Mouse (Mus musculus) embryonic facial prominence, embryonic 10.5 days (tissue): ENCODE measurements around the gene Zc2hc1c. TPM values are rescaled to one million over a fixed set of nuclear protein-coding genes. Genes with fewer than 3 reads are reported as not detected.

Experiments used
- DNase-seq: peaks from one replicate; pipeline ENCODE4 v3.0.0-alpha.2; 2017; ENCODE audit warnings: low spot score
- H3K27ac ChIP-seq: fragments of 300-500 bp; sonication (generic); replicated peaks from 2 replicates; pipeline ENCODE4 v1.5.1; 2016; ENCODE audit warnings: mild to moderate bottlenecking
- H3K27me3 ChIP-seq: fragments of 300-500 bp; sonication (generic); replicated peaks from 2 replicates; pipeline ENCODE4 v1.6.1; 2016; ENCODE audit warnings: low read depth, mild to moderate bottlenecking; ENCODE audit not compliant: poor library complexity, severe bottlenecking
- H3K36me3 ChIP-seq: fragments of 300-500 bp; sonication (generic); replicated peaks from 2 replicates; pipeline ENCODE4 v1.6.1; 2016; ENCODE audit warnings: mild to moderate bottlenecking, moderate library complexity
- H3K4me1 ChIP-seq: fragments of 300-500 bp; sonication (generic); 2 replicates; pipeline ENCODE4 v1.6.1; 2016
- H3K4me3 ChIP-seq: fragments of 300-500 bp; sonication (generic); 2 replicates; pipeline ENCODE4 v1.5.1; 2016; ENCODE audit warnings: mild to moderate bottlenecking, moderate library complexity
- H3K9me3 ChIP-seq: fragments of 300-500 bp; sonication (generic); 2 replicates; pipeline ENCODE4 v1.6.1; 2016; ENCODE audit warnings: mild to moderate bottlenecking
- WGBS: fragments of 180-500 bp; shearing (Covaris S2); methylation state at CpG from one replicate; pipeline ENCODE4 v1.1.7; 2016; 5-methylcytosine and 5-hydroxymethylcytosine counted together
- polyA plus RNA-seq: library from polyadenylated mRNA; unstranded; fragments of >200 nt; fragmentation: Nextera tagmentation; extraction: Ambion mirVana; gene quantifications from 2 replicates; pipeline ENCODE4 v1.2.1, GENCODE M21; 2016

The Zc2hc1c gene
- polyA plus RNA-seq: 0.90 and 0.92 TPM in 2 replicates

- no peaks in the 10 kb centered on the region for H3K36me3 ChIP-seq
- WGBS: 2% methylated on average over 31 of the region's 31 CpGs
- H3K27me3 ChIP-seq: peaks cover 24% of the 10 kb centered on the region
- no peaks in the 10 kb centered on the region for H3K9me3 ChIP-seq
- peak within 1 kb of the TSS; percentile 80 for H3K27ac ChIP-seq
- peak within 1 kb of the TSS; percentile 65 for H3K4me3 ChIP-seq
- peaks cover 20% of the 10 kb centered on the region for H3K4me1 ChIP-seq
- peak; percentile 94 for DNase-seq
These were observed at the start of gene Zc2hc1c for GRCm38 (mm10) chr12:85288486-85289156. Zc2hc1c (plus strand) TSS chr12:85288591.

DNA sequence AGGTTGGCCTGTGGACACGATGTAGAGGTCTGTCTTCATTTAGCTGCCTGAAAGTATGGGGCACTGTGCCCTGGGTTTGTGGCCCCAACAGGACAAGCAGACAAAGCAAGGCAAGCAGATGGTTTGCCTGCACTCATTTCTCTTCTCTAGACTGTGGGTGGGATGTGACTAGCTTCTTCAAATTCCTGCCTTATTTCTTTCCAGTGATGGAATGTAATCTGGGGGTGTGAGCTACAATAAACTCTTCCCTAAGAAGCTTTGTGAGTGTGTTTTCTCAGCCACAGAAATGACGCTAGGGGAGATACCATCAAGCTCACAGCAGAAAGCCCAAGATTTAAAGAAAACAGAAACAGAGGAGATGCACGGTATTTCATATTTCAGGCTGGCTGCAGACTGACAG, 36.3 kb upstream of the Zc2hc1c start:
- peaks cover 17% of the 10 kb centered on the region for H3K4me1 ChIP-seq
- no peak overlapping the region for H3K27ac ChIP-seq
- H3K9me3 ChIP-seq: peaks cover 3% of the 10 kb centered on the region; the same call in 1 of the 2 replicates
- DNase-seq: no peak
- H3K36me3 ChIP-seq: peaks cover 10% of the 10 kb centered on the region
- H3K27me3 ChIP-seq: no peaks in the 10 kb centered on the region
- WGBS: 85% methylated on average over 3 of the region's 3 CpGs
- no peak overlapping the region for H3K4me3 ChIP-seq

- Histone ChIP-seq H3K27me3 (no peaks in the 10 kb centered on the region), H3K4me3 (no peak overlapping the region), H3K36me3 (peaks cover 8% of the 10 kb centered on the region; the same call in 1 of the 2 replicates), H3K27ac (peak overlapping the region; percentile 21; the same call in 1 of the 2 replicates), H3K9me3 (no peaks in the 10 kb centered on the region), H3K4me1 (peaks cover 22% of the 10 kb centered on the region)
- 68% methylated on average over 7 of the region's 7 CpGs for WGBS
- DNase-seq: no peak
These were observed 32.2 kb upstream of the Zc2hc1c start for GRCm38 (mm10) chr12:85256074-85256751.

GRCm38 (mm10) chr12:85257008-85257639, 31.3 kb upstream of the Zc2hc1c start:
- Histone ChIP-seq H3K4me3 (no peak overlapping the region), H3K27ac (no peak overlapping the region), H3K9me3 (no peaks in the 10 kb centered on the region), H3K36me3 (peaks cover 8% of the 10 kb centered on the region; the same call in 1 of the 2 replicates), H3K4me1 (peaks cover 22% of the 10 kb centered on the region), H3K27me3 (no peaks in the 10 kb centered on the region)
- DNase-seq: no peak
- 83% methylated on average over 7 of the region's 7 CpGs for WGBS

DNA sequence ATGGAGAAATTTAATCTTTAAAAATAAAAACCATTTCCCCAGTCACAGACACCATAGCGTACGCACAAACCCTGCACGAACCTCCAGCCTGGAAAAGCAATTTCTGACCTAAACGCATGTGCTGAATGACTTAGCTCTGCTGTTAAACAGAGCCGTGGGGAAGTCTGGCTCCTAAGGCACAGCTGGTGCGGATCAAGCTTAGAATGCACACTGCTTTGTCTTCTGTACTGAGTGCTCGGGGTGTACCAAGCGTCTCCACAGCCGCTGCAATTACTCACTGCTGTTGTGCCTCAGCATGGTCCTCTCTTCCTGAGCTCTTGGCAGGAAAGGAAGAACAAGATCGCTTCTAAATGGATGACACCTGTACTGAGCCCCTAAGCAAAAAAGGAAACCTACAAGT, 25.9 kb upstream of the Zc2hc1c start:
- peak; percentile 71 for DNase-seq
- Histone ChIP-seq H3K4me3 (no peak overlapping the region), H3K9me3 (no peaks in the 10 kb centered on the region), H3K4me1 (peaks cover 35% of the 10 kb centered on the region), H3K36me3 (peaks cover 17% of the 10 kb centered on the region; the same call in 1 of the 2 replicates), H3K27ac (peak overlapping the region; percentile 66), H3K27me3 (no peaks in the 10 kb centered on the region)
- WGBS: 41% methylated on average over 10 of the region's 10 CpGs

DNA sequence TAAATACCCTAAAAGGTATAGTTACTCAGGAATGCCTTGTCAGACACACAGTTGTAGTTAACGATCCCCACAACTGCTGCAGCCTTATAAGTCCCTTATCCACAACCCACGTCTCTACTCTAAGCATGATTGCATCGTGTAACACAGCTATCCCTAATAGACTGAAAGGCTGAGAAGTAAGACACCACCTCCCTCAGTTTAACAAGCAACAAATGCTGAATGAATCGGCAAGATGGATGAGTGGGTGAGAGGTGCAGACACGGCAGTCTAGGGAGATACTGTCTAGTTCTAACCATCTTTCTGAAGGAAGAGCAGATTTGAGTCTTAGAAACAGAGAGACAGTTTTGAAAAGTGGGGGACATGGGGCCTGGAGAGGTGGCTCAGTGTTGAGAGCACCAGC, 25.2 kb upstream of the Zc2hc1c start:
- Histone ChIP-seq H3K36me3 (peaks cover 19% of the 10 kb centered on the region; the same call in 1 of the 2 replicates), H3K27ac (peak overlapping the region; percentile 66), H3K4me3 (no peak overlapping the region), H3K27me3 (no peaks in the 10 kb centered on the region), H3K4me1 (peaks cover 29% of the 10 kb centered on the region), H3K9me3 (no peaks in the 10 kb centered on the region)
- DNase-seq: no peak
- WGBS: 81% methylated on average over 5 of the region's 5 CpGs

DNA sequence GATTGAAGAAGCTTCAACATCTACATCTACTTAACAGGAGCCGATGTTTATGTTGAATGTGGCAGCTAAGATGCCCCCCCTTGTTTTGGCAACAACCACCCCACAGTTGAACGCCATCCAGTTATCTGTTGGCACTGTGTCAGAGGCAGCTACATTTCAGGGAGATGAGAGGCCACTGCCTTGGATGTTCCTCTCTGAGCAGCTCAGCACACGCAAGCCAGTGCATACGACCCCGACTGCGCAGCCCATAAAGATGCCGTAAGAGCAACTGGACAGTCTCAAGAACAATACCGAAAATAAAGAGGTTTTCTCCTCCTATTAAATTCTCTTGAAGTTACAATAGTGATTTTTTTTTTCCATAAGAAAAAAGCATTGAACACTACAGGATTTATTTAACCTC, 23.9 kb upstream of the Zc2hc1c start:
- no peaks in the 10 kb centered on the region for H3K27me3 ChIP-seq
- H3K36me3 ChIP-seq: peaks cover 19% of the 10 kb centered on the region
- no peaks in the 10 kb centered on the region for H3K9me3 ChIP-seq
- peaks cover 29% of the 10 kb centered on the region for H3K4me1 ChIP-seq
- peak overlapping the region; percentile 68 for H3K27ac ChIP-seq
- DNase-seq: no peak
- H3K4me3 ChIP-seq: no peak overlapping the region
- 82% methylated on average over 8 of the region's 8 CpGs for WGBS

DNA sequence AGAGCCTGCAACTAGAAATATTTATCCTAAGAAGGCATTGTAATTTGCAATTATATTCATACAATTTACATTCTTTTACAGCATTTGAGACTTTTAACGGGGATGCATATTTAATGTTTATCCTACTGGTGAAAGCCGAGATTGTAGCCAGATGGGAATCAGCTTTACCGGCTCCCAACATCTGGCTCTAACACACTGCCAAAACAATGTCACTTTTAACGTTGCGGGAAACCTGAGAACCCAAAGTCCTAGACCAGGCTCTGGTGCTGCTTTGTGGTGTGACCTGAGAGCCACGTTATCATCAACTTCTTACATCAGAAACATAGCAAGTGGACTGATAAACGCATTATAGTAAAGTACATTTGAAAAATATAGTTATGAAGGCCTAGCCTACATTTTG, 23.5 kb upstream of the Zc2hc1c start:
- Histone ChIP-seq H3K36me3 (peaks cover 19% of the 10 kb centered on the region), H3K4me1 (peaks cover 32% of the 10 kb centered on the region), H3K27me3 (no peaks in the 10 kb centered on the region), H3K4me3 (no peak overlapping the region), H3K9me3 (no peaks in the 10 kb centered on the region), H3K27ac (peak overlapping the region; percentile 51)
- 33% methylated on average over 7 of the region's 7 CpGs for WGBS
- DNase-seq: peak; percentile 57

- WGBS: 91% methylated on average over 3 of the region's 3 CpGs
- Histone ChIP-seq H3K4me3 (no peak overlapping the region), H3K27ac (no peak overlapping the region), H3K27me3 (no peaks in the 10 kb centered on the region), H3K36me3 (peaks cover 19% of the 10 kb centered on the region), H3K9me3 (no peaks in the 10 kb centered on the region), H3K4me1 (peaks cover 40% of the 10 kb centered on the region)
- DNase-seq: no peak
These were observed 22.1 kb upstream of the Zc2hc1c start for GRCm38 (mm10) chr12:85266248-85266647.

- 64% methylated on average over 3 of the region's 3 CpGs for WGBS
- DNase-seq: no peak
- H3K9me3 ChIP-seq: no peaks in the 10 kb centered on the region
- H3K4me3 ChIP-seq: peak overlapping the region; percentile 65
- H3K36me3 ChIP-seq: peaks cover 28% of the 10 kb centered on the region
- peak overlapping the region; percentile 91 for H3K27ac ChIP-seq
- peaks cover 36% of the 10 kb centered on the region for H3K4me1 ChIP-seq
- no peaks in the 10 kb centered on the region for H3K27me3 ChIP-seq
These were observed 18.6 kb upstream of the Zc2hc1c start for GRCm38 (mm10) chr12:85269821-85270220.

DNA sequence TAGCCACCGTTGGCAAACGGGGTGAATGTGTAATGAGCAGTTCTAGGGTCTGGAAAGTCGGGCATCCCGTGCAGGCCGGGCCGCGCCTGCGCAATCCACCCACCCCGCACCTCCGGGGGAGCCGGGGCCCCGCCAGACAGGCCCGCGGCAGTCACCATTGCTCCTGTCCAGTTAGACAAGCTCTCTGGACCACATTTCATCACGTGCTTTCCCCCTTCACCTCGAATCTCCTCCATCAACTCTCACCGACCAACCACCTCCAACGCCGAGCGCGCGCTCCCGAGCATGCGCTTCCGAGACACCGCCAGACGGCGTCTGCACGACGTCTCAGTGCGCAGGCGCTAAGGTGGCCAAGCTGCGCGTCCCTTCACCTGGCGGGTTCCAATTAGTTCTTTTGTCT, 18.1 kb upstream of the Zc2hc1c start, which contains the start of gene Mlh3:
Mlh3 (minus strand) TSS at position 281 of the 400 bp plus-strand sequence.
- peaks cover 31% of the 10 kb centered on the region for H3K4me1 ChIP-seq
- H3K27ac ChIP-seq: peak within 1 kb of the TSS; percentile 91
- H3K9me3 ChIP-seq: no peaks in the 10 kb centered on the region
- no peaks in the 10 kb centered on the region for H3K27me3 ChIP-seq
- H3K4me3 ChIP-seq: peak within 1 kb of the TSS; percentile 65
- DNase-seq: peak; percentile 90
- WGBS: 4% methylated on average over 35 of the region's 35 CpGs
- H3K36me3 ChIP-seq: peaks cover 33% of the 10 kb centered on the region

DNA sequence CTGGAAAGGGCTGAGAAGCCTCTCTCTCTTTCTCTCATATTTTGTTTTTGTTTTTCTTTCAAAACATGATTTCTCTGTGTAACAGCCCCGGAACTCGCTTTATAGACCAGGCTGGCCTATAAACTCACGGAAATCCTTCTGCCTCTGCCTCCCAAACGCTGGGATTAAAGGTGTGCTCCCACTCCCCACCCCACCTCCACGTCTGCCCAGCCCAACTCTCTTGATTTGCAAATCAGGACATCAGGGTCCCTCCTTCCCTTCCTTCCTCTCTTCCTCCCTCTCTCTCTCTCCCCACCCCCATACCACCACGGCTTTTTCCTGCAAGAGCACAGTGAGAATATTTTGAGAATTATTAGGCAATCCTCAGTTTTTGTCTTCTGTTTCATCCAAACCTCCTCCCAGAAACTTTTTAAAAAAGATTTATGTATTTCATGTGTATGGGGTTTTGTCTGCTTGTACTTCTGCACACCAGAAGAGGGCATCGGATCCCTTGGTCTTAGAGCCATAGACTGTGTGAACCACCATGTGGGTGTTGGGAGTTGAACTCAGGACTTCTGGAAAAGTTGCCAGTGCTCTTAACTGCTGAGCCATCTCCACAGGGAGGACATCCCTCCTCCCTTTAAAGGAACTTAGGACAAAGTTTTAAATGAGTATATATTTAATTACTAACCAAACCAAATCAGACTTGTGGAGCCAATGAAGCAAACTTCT, 17.1 kb upstream of the Zc2hc1c start:
- Histone ChIP-seq H3K4me3 (peak overlapping the region; percentile 65), H3K27ac (peak overlapping the region; percentile 91; the same call in 1 of the 2 replicates), H3K4me1 (peaks cover 24% of the 10 kb centered on the region), H3K9me3 (no peaks in the 10 kb centered on the region), H3K36me3 (peaks cover 39% of the 10 kb centered on the region), H3K27me3 (no peaks in the 10 kb centered on the region)
- WGBS: 77% methylated on average over 7 of the region's 7 CpGs
- DNase-seq: no peak
